Mouse (Mus musculus): ENCODE measurements at regions not wholly inside any gene's neighbourhood (a gene's known extent, or its start where the extent isn't known, plus 50 kb on each side); places are given as distances from the start of the nearest gene placed in this dataset.

GRCm38 (mm10) chr4:153321085-153321484 is 161.5 kb downstream of the Ajap1 start:
- H3K27ac ChIP-seq: peak overlapping the region; percentile 55; the same call in 1 of the 2 replicates
- ATAC-seq (ENCODE audit: low FRiP score): no peak
- peaks cover 26% of the 10 kb centered on the region for H3K4me1 ChIP-seq (replicated peaks)
- H3K9ac ChIP-seq: no peak overlapping the region
- H3K36me3 ChIP-seq: no peaks in the 10 kb centered on the region
- no peaks in the 10 kb centered on the region for H3K27me3 ChIP-seq
- H3K4me3 ChIP-seq: no peak overlapping the region
- no peak overlapping the region for H3K4me2 ChIP-seq
- H3K9me3 ChIP-seq: no peaks in the 10 kb centered on the region
- 73% methylated on average over 10 of the region's 10 CpGs for WGBS

- no peak overlapping the region for H3K9ac ChIP-seq
- H3K9me3 ChIP-seq: no peaks in the 10 kb centered on the region
- 59% methylated on average over 9 of the region's 9 CpGs for WGBS
- H3K4me1 ChIP-seq (replicated peaks): peaks cover 22% of the 10 kb centered on the region
- no peak overlapping the region for H3K4me2 ChIP-seq
- H3K36me3 ChIP-seq: no peaks in the 10 kb centered on the region
- peak; percentile 49; the same call in 1 of the 2 replicates for ATAC-seq (ENCODE audit: low FRiP score)
- no peaks in the 10 kb centered on the region for H3K27me3 ChIP-seq
- peak overlapping the region; percentile 24; the same call in 1 of the 2 replicates for H3K27ac ChIP-seq
- no peak overlapping the region for H3K4me3 ChIP-seq
Measured at GRCm38 (mm10) chr4:153320602-153321001, 162.0 kb downstream of the Ajap1 start.

GRCm38 (mm10) chr4:153316964-153317724 is 165.5 kb downstream of the Ajap1 start:
- no peaks in the 10 kb centered on the region for H3K9me3 ChIP-seq
- no peaks in the 10 kb centered on the region for H3K36me3 ChIP-seq
- 79% methylated on average over 16 of the region's 16 CpGs for WGBS
- ATAC-seq (ENCODE audit: low FRiP score): no peak
- H3K4me3 ChIP-seq: no peak overlapping the region
- no peak overlapping the region for H3K9ac ChIP-seq
- no peak overlapping the region for H3K27ac ChIP-seq
- H3K4me2 ChIP-seq: no peak overlapping the region
- H3K4me1 ChIP-seq (replicated peaks): peaks cover 15% of the 10 kb centered on the region; the same call in 1 of the 2 replicates
- H3K27me3 ChIP-seq: no peaks in the 10 kb centered on the region

- no peak overlapping the region for H3K4me3 ChIP-seq
- no peaks in the 10 kb centered on the region for H3K27me3 ChIP-seq
- 85% methylated on average over 4 of the region's 4 CpGs for WGBS
- H3K36me3 ChIP-seq: no peaks in the 10 kb centered on the region
- H3K9me3 ChIP-seq: no peaks in the 10 kb centered on the region
- no peak for ATAC-seq (ENCODE audit: low FRiP score)
- peaks cover 13% of the 10 kb centered on the region; the same call in 1 of the 2 replicates for H3K4me1 ChIP-seq (replicated peaks)
- no peak overlapping the region for H3K9ac ChIP-seq
- no peak overlapping the region for H3K27ac ChIP-seq
- no peak overlapping the region for H3K4me2 ChIP-seq
Measured at GRCm38 (mm10) chr4:153316519-153316918, 166.1 kb downstream of the Ajap1 start.

- WGBS: 89% methylated on average over 12 of the region's 12 CpGs
- ATAC-seq (ENCODE audit: low FRiP score): no peak
Measured at GRCm38 (mm10) chr4:153313961-153314360, 168.7 kb downstream of the Ajap1 start.

GRCm38 (mm10) chr4:153311574-153311973 is 171.0 kb downstream of the Ajap1 start:
- no peaks in the 10 kb centered on the region for H3K9me3 ChIP-seq
- H3K4me1 ChIP-seq (replicated peaks): peaks cover 10% of the 10 kb centered on the region; the same call in 1 of the 2 replicates
- H3K27ac ChIP-seq: no peak overlapping the region
- H3K9ac ChIP-seq: no peak overlapping the region
- no peak for ATAC-seq (ENCODE audit: low FRiP score)
- no peaks in the 10 kb centered on the region for H3K27me3 ChIP-seq
- H3K36me3 ChIP-seq: no peaks in the 10 kb centered on the region
- 63% methylated on average over 5 of the region's 5 CpGs for WGBS
- H3K4me2 ChIP-seq: no peak overlapping the region
- no peak overlapping the region for H3K4me3 ChIP-seq

More at GRCm38 (mm10) chr4:153313961-153314360, 168.7 kb downstream of the Ajap1 start:
- H3K27ac ChIP-seq: no peak overlapping the region
- H3K9ac ChIP-seq: no peak overlapping the region
- H3K4me2 ChIP-seq: no peak overlapping the region
- no peak overlapping the region for H3K4me3 ChIP-seq
- H3K4me1 ChIP-seq (replicated peaks): peaks cover 10% of the 10 kb centered on the region; the same call in 1 of the 2 replicates
- H3K27me3 ChIP-seq: no peaks in the 10 kb centered on the region
- no peaks in the 10 kb centered on the region for H3K9me3 ChIP-seq
- H3K36me3 ChIP-seq: no peaks in the 10 kb centered on the region

GRCm38 (mm10) chr4:153310641-153311040 is 172.0 kb downstream of the Ajap1 start:
- ATAC-seq (ENCODE audit: low FRiP score): no peak
- Histone ChIP-seq H3K36me3 (no peaks in the 10 kb centered on the region), H3K27me3 (no peaks in the 10 kb centered on the region), H3K27ac (no peak overlapping the region), H3K4me1 (replicated peaks) (peaks cover 10% of the 10 kb centered on the region; the same call in 1 of the 2 replicates), H3K4me3 (no peak overlapping the region), H3K9me3 (no peaks in the 10 kb centered on the region), H3K4me2 (no peak overlapping the region), H3K9ac (no peak overlapping the region)
- WGBS: 73% methylated on average over 2 of the region's 2 CpGs

GRCm38 (mm10) chr4:153303521-153303920 is 179.1 kb downstream of the Ajap1 start:
- Histone ChIP-seq H3K9ac (no peak overlapping the region), H3K4me2 (no peak overlapping the region), H3K4me1 (replicated peaks) (peaks cover 12% of the 10 kb centered on the region), H3K27me3 (no peaks in the 10 kb centered on the region), H3K9me3 (no peaks in the 10 kb centered on the region), H3K36me3 (no peaks in the 10 kb centered on the region), H3K4me3 (no peak overlapping the region), H3K27ac (no peak overlapping the region)
- 50% methylated on average over 5 of the region's 5 CpGs for WGBS
- ATAC-seq (ENCODE audit: low FRiP score): no peak

GRCm38 (mm10) chr4:153302855-153303254 is 179.8 kb downstream of the Ajap1 start:
- peaks cover 12% of the 10 kb centered on the region for H3K4me1 ChIP-seq (replicated peaks)
- WGBS: 76% methylated on average over 4 of the region's 4 CpGs
- no peaks in the 10 kb centered on the region for H3K27me3 ChIP-seq
- no peak overlapping the region for H3K9ac ChIP-seq
- H3K36me3 ChIP-seq: no peaks in the 10 kb centered on the region
- no peaks in the 10 kb centered on the region for H3K9me3 ChIP-seq
- no peak for ATAC-seq (ENCODE audit: low FRiP score)
- no peak overlapping the region for H3K27ac ChIP-seq
- H3K4me3 ChIP-seq: no peak overlapping the region
- H3K4me2 ChIP-seq: no peak overlapping the region

- ATAC-seq (ENCODE audit: low FRiP score): no peak
- 79% methylated on average over 5 of the region's 5 CpGs for WGBS
- no peak overlapping the region for H3K9ac ChIP-seq
- H3K4me2 ChIP-seq: no peak overlapping the region
- H3K36me3 ChIP-seq: no peaks in the 10 kb centered on the region
- H3K9me3 ChIP-seq: no peaks in the 10 kb centered on the region
- no peaks in the 10 kb centered on the region for H3K27me3 ChIP-seq
- H3K4me1 ChIP-seq (replicated peaks): peaks cover 10% of the 10 kb centered on the region
- no peak overlapping the region for H3K4me3 ChIP-seq
- no peak overlapping the region for H3K27ac ChIP-seq
Measured at GRCm38 (mm10) chr4:153298277-153298676, 184.3 kb downstream of the Ajap1 start.

GRCm38 (mm10) chr4:153294828-153295227 is 187.8 kb downstream of the Ajap1 start:
- Histone ChIP-seq H3K9ac (peak overlapping the region; percentile 25; the same call in 1 of the 2 replicates), H3K27ac (no peak overlapping the region), H3K36me3 (no peaks in the 10 kb centered on the region), H3K27me3 (no peaks in the 10 kb centered on the region), H3K9me3 (no peaks in the 10 kb centered on the region), H3K4me2 (no peak overlapping the region), H3K4me1 (replicated peaks) (peaks cover 24% of the 10 kb centered on the region), H3K4me3 (no peak overlapping the region)
- WGBS: 34% methylated on average over 6 of the region's 6 CpGs
- ATAC-seq (ENCODE audit: low FRiP score): no peak

- no peaks in the 10 kb centered on the region for H3K36me3 ChIP-seq
- H3K27me3 ChIP-seq: no peaks in the 10 kb centered on the region
- H3K9ac ChIP-seq: no peak overlapping the region
- 39% methylated on average over 3 of the region's 3 CpGs for WGBS
- no peak overlapping the region for H3K4me2 ChIP-seq
- ATAC-seq (ENCODE audit: low FRiP score): 0 out of 2 replicates have a peak, but pooled peaks have one; percentile 28
- H3K9me3 ChIP-seq: no peaks in the 10 kb centered on the region
- no peak overlapping the region for H3K4me3 ChIP-seq
- peaks cover 22% of the 10 kb centered on the region for H3K4me1 ChIP-seq (replicated peaks)
- peak overlapping the region; percentile 3; the same call in 1 of the 2 replicates for H3K27ac ChIP-seq
Measured at GRCm38 (mm10) chr4:153293137-153293536, 189.5 kb downstream of the Ajap1 start.

- peaks cover 15% of the 10 kb centered on the region for H3K4me1 ChIP-seq (replicated peaks)
- no peak overlapping the region for H3K9ac ChIP-seq
- WGBS: 51% methylated on average over 8 of the region's 8 CpGs
- no peaks in the 10 kb centered on the region for H3K27me3 ChIP-seq
- no peaks in the 10 kb centered on the region for H3K9me3 ChIP-seq
- H3K4me3 ChIP-seq: no peak overlapping the region
- H3K36me3 ChIP-seq: no peaks in the 10 kb centered on the region
- ATAC-seq (ENCODE audit: low FRiP score): no peak
- H3K4me2 ChIP-seq: no peak overlapping the region
- no peak overlapping the region for H3K27ac ChIP-seq
Measured at GRCm38 (mm10) chr4:153288362-153288761, 194.2 kb downstream of the Ajap1 start.
